Mouse (Mus musculus) fibroblast of lung, adult 2 months (primary cell): ENCODE measurements around the gene Pga5.

Source experiments
- DNase-seq: peaks from one replicate; pipeline ENCODE4 v3.0.0-alpha.2; 2011; ENCODE audit warnings: low read depth

Pga5 gene

DNA sequence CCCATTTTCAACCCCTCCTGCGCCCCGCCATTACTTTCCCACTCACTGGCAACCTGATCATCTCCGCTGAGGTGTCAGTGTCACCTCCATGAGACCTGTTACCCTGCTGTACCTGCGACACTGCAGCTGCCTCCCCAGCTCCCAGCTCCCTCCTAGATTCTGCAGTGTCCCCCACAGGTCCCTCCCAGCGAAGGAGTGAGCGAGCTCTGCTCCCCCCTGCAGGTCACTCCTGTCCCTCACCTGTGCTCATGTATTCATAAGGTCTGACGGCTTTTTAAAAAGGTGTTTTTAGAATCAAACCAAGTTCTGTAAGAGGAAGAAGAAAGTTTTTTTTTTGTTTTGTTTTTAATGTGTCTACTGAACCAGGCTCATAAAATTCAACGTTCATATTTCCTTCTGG, 24.3 kb upstream of the Pga5 start:
- DNase-seq = no peak

DNA sequence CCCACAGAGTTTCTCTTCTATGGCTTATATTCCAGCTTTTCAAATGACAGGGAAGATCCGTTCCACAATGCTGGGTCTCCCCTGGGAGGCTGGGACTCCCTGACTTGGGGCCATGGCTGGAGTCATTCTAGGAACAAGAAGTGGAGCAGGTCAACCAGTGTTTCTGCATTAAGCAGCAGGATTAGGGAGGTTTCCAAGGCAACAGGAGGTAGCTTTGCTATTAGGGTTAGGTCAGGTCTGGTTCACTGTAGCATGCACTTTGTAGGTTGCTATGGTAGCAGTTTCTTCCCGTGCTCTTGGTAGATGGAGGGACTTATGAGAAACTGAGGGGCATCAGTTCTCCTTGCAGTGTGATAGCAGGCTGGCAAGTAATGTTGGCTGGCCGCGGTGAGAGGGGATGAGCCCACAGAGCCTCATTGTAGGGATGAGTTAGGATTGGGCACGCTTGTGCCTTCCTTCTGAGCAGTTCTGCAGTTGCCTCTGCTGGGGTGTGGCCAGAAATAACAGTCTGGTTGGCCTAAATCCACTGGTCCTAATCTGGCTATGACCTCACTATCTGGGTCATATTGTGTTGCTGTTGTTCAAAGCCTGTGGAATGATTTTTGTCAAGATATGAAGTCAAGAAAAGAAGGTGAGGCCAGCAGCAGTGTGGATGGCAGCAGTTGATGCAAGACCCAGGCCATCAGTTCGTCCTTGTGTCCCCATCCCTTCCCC, 23.3 kb upstream of the Pga5 start:
- DNase-seq = no peak

DNA sequence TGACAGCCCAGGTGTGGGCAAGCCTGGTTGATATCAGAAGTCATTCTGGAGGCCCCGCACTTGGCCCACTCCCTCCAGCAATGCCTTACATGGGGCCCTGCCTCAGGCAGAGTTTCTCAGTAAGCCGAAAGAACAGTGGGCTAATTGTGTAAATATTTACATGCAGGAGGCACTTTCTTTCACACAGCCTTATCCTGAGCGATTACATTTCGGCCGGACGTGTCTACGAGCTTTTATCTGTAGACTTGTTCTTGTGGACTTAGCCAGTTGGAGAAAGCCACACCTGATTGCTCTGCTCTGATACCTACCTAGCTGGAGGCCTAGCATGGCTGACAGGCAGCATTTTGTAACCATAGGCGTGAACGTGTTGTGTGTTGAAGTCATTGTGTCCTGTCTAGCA, 22.0 kb upstream of the Pga5 start:
- no peak for DNase-seq

DNA sequence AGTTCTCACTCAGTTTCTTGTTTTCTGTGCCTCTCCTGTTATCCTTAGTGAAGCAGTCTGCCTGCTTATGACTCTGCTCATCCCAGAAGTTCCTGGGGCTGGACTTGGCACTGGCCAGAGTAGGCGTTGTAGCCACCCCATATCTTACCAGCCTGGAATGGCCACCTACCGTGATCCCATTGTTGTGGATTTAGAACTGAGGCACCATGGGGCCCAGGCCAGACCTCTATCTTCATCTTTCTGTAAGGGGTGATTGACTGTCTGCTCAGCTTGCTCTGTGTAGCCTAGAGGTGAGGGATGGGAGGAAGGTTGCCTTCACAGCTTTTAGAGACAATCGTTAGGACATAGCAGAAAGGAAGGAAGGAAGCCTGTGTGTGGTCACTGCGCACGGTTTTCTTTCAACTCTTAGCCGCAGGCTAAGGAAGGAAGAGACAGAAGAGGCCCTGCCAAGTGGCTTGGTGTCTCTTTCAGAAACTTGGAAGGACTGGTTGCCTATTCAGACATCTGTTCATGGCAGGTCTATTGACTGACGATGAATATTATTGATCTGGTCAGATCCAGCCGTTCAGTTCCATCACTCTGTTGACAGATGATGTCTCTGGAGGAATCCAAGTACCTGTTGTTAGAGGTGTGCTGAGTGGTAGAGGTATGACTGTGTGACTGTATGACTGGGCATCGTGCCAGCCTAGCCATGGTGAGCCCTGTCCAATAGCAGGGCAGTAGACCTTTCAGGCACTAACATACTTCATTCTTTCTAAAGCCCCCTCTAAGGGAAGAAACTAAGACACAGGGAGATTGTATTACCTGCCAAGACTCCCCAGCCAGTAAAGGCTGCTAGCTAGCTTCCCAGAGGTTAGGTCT, 20.5 kb upstream of the Pga5 start:
- DNase-seq = no peak

DNA sequence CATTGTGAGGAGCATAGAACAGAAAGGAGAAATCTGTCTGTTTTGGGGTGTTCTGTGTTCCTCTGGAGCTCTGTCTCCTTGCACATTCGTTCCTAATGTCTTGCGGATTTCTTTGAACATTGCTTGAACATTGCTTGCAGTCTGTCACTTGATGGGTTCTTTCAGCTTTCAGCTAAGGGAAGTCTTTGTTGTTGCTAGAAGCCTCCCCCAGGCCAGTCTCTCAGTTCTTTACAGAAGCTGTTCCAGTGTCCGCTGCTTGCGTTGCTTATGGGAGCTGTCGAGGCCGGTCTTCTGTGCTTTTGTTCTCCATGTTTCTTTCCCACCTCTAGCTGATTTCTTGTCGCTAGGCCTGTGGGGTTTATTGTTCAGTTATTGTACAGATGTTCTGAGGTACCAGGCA, 17.9 kb upstream of the Pga5 start:
- DNase-seq = no peak

DNA sequence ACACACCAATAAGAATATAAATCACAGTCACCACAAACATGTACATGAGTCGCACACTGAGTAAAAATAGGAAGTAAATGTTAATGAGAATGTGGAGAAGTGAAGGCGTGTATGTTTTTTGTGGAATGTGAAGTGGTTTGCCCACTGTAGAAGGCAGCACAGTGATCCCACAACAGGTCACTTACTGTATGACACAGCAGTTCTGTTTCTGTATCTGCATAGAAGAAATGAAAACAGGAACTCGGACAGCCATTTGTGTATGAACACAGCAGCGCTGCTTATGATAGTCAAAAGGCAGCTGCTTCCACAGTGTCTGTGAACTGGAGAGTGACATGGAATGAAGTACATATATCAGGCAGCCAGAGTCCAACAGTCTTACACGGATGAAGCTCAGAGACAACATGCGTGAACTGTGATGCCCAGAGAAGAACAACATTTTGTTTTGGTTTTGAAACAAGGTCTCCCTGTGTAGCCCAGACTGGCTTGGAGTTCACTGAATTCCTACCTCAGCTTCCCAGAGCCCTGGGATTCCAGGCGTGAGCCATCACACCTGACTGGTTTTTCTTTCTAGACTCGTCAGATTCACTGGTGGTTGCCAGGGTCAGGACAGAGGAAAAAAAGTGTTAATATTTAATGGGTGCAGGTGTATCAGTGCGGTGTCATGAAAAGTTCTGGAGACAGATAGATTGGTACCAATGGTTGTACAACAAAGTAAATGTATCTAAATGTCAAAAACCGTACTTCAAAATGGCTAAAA, 16.2 kb upstream of the Pga5 start:
- DNase-seq = no peak

DNA sequence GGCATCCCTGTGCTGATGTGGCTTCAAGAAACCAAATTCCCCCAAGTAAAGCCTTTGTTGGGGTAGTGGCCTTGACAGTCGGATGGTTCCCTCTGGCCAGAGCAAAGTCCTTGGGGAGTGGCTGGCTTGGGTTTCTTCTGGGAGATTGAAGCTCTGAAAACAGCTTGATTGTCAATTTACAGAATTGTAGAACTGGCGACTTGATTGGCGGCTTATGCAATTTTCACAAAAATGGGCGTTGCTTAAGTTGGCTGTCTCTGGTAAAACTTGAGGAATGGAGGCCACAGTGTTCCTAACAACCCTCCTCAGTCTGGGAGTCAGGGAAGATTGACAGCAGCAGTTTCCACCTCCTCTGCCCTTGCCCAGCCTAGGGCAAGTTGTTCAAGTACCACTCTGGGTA, 14.5 kb upstream of the Pga5 start:
- no peak for DNase-seq

DNA sequence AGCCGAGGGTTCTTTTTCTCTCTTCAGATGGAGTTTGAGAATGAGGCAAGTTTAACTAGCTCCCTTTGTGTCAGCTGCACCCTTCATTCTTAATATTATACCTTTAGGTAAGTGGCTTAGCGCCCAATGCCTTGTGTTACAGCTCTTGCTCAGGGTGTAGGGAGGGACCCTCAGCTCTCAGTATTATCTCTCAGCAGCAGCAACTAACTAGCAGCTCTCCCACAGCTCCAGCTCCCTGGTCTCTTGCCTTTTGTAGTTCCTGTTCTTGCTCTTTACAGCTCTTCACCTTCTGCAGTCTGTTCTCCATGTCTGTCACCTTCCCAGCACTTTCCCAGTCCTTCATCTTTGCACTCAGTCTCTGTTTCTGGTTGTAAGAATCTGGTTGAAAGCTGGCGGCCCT, 13.8 kb upstream of the Pga5 start:
- no peak for DNase-seq

DNA sequence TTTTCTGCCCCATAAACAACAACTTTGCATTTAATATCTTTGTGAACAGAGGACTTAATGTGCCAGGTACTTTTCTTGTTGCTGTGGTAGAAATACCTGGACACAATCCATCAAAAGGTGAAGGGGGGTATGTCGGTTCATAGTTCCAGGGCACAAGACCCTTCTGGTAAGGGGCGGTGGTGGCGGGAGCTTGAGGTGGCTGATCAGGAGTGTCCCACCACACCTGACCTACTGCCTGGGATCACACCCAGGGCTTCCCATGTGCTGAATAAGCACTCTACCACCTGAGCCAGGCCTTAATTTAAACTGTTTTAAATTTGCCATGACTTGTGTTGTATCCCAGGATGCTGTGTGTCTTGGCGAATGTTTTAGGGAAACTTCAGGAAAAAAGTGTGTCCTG, 13.2 kb upstream of the Pga5 start:
- no peak for DNase-seq

DNA sequence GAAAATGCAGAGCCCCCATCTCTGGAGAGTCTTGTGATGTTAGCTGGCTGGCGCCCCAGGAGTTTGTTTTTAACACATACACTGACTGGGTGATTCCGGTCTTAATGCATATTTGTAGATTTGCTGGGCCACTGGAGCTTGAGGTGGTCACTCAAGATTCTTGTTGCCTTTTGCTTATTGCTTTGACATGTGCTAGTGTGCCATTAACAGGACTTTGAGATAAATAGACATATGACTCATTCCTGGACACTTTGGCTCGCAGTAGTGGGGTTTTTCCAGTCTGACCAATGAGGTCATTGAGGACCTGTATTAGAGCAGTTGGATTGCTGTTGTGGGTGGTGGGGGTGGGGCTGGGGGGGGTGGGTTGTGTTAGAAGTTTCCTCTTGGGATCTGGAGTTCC, 12.5 kb upstream of the Pga5 start:
- DNase-seq = peak; percentile 61

DNA sequence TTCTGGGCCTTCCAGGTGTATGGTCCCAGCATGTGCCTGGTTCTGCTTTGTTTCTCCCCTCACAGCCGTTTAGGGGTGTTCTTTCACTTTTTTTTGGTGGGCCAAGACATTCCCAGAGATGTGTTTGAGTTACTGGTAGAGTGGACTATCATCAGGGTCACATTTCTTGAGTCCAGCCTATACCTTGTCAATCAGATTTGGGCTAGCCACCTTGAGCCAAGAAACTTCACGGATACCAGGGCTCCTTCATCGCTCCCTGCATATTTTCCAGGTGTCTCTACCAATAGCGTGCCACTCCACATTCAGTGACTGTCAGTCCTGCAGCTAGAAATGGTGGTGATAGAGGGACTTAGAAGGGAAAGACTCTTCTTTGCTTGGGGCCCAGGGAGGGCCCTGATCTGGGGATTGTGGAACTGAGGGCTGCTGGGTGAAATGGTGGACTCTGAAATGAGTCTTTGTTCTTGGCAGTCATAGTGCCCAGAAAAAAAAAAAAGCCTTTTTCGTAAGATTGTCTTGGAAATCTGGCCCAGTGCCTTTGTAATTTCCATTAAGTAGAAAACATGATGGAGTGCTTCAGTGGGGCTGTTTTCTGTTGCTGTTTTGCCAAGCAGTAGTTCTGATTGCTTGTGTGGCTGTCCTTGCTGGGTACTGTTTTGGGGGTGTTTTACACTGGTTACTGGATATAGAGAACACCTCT, 11.7 kb upstream of the Pga5 start:
- DNase-seq = peak; percentile 46

DNA sequence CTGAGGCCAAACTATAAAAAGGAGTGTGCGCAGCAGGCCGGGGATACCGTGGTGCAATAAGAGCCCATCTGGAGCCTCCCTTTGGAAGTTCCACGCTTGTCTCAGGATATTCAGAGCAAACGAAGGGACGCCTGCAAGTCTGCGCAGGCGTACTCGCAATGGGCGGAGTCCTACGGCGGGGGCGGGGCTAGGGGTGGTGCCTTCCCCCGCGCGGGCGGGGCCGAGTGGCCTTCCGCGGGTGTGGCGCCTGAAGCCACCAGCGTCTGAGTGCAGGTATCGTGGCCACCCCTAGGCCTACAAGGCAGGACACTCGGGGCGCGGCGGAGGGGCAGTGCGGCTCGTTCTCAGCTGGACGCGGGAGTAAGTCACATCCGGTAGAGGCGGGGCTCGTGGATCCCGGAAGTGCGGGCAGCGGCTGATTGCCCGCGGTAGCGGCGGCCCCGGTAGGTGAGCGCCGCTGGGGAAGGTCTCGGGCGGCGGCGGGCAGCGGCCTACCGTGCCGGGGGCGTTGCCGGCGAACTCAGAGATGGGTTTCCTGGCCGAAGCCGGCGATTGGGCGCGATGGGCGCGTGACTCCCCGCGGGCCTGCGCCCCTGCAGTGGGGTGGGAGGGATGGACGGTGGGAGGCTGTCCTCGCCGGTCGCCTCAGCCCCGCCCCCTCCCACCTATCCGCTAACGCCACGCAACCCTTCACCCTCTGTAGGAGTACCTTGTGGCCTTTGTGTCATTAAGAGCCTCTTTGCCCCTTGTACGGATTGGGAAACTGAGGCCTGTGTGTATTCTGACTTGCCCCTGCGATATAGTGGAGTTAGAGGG, 10.9 kb upstream of the Pga5 start, which contains the start of gene Vps37c:
TSS of gene Vps37c (plus strand) at position 199 of the 816 bp plus-strand sequence.
- DNase-seq = peak; percentile 71

DNA sequence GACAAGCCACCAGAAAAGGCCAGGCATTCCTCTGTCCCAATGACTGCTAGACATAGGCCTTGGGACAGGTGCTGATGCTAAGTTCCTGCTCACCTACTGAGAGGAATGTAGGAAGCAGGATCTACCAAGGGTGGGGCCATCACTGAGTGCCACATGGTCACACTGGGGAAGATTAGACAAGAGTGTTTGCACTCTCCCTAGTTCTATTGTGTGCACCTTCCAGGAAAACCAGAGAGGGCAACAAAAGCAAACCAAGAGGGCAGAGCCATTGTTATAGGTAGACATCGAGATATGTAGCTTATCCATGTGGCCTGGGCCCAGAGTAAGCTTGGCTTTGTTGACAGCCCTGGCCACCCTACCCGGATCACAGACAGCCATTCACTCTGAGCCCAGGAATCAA, 7.9 kb upstream of the Pga5 start:
- no peak for DNase-seq

DNA sequence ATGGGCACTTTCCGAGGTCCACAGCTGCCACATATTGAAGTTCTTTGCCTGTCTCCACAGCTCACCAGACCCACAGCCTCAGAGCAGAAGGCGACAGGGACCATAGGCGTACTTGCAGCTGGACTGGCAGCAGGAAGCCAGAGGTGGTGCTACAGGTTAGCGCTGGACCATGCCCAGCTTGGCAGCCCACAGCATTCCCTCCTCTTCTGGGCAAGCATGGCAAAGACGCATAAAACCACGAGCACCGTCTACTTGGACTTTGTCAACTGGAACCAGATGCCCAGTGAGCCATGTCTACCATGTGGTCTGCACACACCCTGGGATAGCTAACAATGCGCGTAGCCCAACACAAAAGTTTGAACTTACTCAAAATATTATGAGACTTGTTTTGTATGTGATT, 7.2 kb upstream of the Pga5 start:
- DNase-seq = no peak

DNA sequence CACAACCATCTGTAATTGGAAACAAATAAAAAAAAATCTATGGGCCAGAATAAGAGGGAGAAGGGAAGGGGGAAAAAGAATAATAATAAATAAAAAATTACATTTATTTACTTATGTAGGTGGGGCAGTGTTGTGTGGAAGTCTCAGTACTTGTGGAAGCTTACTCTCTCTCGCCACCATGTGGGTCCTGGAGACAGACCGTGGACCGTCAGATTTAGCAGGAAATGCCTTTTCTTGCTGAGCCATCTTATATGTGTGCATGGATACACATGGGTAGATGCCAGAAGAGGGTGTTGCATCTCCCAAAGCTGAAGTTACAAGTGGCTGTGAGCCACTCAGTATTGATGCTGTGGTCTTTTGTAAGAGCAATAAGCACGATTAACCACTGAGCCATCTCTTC, 3.7 kb upstream of the Pga5 start:
- DNase-seq = no peak

DNA sequence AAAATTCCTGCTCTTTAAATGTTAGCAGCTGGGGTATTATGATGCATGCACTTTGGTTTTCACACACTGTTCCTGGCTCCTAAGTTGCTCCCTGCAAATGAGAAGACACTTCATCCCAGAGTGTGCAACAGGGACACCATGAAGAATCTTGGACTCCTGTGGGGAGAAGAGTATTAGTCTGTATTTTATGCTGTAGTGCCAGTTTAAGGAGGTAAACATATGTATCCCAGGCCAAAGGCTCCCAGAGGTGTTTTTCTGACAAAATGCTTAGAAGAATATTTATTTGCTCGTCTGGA, 849 bp upstream of the Pga5 start:
- no peak for DNase-seq

DNA sequence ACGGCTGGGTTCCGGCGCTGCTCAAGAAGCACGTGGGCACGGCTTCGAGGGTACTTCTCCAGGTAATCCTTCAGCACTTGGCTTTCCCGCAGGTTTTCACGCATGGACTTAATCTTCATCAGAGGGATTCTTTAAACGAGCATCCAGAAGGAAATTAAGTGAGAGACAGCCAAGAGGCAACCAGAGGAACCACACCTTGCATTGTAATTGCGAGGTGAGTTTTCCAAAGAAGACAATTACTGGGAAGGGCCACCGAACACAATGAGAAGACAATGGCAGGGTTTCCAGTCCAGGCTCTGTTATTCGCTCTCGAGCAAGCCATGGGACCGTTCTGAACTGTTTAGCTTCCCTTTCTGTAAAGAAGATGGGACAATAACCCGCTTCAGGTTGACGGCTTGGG, 1.2 kb downstream of the Pga5 start:
- DNase-seq = no peak

DNA sequence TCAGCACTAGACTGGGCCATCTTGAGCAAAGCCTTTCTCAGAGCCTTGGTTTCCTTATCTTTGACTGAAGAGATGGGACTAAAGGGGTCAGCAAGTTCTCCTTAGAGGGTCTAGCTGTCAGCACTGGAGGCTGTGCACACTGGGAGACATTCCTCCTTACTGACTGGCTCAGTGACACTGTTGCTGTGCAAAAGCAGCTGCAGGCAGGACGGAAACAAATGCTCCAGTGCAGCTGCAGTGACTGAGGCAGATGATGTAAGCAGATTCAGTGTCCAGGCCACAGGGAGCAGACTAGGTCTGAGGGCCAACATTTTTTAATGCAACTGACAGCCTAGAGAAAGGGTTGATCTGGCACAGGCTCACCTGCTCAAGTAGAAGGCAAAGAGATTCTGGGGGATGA, 4.6 kb downstream of the Pga5 start:
- no peak for DNase-seq

DNA sequence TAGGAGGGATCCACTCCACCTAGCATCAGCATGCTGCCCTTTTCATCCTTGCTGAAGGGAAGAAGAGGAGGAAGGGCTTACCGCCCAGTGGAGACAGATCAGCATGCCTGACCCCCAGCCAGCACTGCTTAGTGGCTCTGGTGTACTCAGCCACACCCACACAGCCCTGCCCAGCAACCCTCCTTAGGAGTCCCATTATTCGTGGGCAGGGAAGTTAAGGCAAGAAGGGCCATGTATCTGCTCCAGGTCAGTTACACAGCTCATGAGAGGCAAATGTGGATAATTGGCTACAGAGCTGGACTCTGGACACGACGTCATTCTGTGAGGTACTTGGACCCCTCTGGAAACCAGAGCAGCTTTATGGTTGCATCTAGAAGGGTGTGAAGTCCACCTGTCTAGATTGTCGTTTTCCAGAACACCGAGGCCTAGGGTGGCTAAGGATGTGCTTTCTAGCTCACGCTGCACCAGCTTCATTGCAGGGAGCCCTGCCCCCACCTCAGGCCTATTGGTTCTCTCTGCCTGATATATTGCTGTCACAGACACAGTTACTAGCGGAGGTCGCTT, 5.9 kb downstream of the Pga5 start:
- DNase-seq = no peak

DNA sequence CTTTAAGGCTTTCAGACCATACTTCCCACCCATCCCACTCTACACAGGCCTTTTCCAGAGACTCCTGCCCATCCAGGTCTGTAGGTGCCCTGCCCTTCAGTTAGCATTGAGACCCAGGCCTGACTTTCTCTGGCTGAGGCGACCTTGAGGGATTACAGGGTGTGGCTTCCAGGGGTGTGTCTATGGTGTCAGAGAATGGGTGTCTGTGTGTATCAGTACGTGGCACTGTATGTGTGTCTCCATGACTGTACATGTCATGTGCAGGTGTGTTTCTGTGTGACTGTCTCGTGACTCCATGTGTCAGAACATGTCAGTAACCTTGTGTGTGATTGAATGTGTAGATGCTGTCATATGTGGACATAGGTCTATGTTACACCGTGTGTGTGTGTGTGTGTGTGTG, 6.6 kb downstream of the Pga5 start:
- no peak for DNase-seq

DNA sequence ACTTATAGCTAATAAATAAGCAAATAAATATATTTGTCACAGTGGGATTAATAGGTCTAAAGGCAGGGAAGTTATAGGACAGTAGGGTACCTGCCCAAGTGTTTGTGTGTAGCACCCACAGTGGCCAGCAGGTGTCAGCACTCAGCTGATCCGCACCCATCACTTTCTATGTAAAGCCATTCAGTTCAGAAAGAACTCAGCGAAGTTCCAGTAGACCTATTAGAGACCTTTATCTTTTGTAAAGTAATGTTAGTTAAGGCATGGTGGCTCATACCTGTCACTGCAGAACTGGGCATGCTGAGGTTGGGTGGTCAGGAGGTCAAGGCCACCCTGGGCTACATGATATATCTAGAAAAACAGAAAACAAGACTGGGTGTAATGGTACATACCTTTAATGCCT, 12.4 kb downstream of the Pga5 start:
- no peak for DNase-seq
